Comparison of ENCODE assay signal across 8 mouse cellular contexts in the genomic region with DNA sequence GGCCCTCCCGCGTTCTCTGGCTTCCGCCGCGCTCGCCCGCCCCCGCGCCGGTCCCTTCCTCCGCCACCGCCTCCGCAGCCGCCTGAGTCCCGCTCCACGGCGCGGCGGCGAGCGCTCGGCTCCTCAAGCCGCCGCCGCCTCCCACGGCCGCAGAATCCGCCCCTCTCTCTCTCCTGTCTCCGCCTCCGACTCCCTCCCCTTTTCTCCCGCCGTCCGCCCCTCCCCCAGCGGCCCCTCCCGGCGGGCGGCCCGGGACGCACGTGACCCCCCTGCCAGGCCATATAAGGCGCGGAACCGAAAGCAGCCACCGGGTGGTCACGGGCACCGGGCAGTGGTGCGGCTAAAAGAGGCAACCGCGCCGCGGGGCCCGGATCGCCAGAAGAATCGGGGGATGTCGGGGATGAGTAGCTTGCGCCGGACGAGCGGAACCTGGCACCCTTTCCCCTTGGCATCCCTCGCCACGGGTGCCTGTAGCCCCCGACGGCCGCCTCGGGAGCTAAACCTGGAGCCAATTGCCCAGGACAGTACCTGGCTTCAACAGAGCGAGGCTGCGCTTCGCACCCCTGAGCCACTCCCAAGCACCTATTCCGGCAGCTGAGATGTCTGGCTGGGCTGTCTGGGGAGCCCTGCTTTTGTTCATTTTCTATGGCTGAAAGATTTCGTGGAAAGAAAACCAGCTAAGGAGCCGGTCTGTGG. TPM values are rescaled to one million over a fixed set of nuclear protein-coding genes. Genes with fewer than 3 reads are reported as not detected.
DNase-seq lines count a peak whose midpoint lies in the region; ATAC-seq and TF ChIP-seq lines count a peak whose summit lies in the region.

A gene (minus strand): TSS at position 160 of the 696 bp plus-strand sequence.

- H3K27me3 ChIP-seq in heart, embryonic 13.5 days (replicated peaks), result peaks cover 3% of the 10 kb centered on the region; the same call in 1 of the 2 replicates
- H3K27me3 ChIP-seq in kidney, postnatal 0 days (ENCODE audit: insufficient read depth, low read length), result no peaks in the 10 kb centered on the region
- no peaks in the 10 kb centered on the region for H3K27me3 ChIP-seq in liver, adult 2 months (ENCODE audit: control insufficient read depth, insufficient read depth, low read length)

- H3K36me3 ChIP-seq in heart, embryonic 13.5 days, result no peaks in the 10 kb centered on the region
- H3K36me3 ChIP-seq in kidney, postnatal 0 days (ENCODE audit: insufficient read depth, low read length), result no peaks in the 10 kb centered on the region
- no peaks in the 10 kb centered on the region for H3K36me3 ChIP-seq in liver, adult 2 months (ENCODE audit: control insufficient read depth, insufficient read depth, low read length)

- DNase-seq in A20 (ENCODE audit: low read depth, low spot score), result peak; percentile 83
- peak; percentile 87 for DNase-seq in brain, adult 2 months (ENCODE audit: low read depth, low spot score)
- DNase-seq in fibroblast of lung, adult 2 months (ENCODE audit: low read depth), result peak; percentile 49
- DNase-seq in kidney, postnatal 0 days (ENCODE audit: low spot score), result peak; percentile 95
- DNase-seq in liver, adult 2 months (ENCODE audit: extremely low read depth, low read depth, low spot score), result peak; percentile 32
- DNase-seq in monocyte, adult 2 months (ENCODE audit: low read depth in 1 of 2, low spot score in 2 of 2), result peak; percentile 26 to 80
- peak; percentile 33 to 74 for DNase-seq in spleen, postnatal 10 days (ENCODE audit: low spot score in 2 of 2)

- H3K9me3 ChIP-seq in heart, embryonic 13.5 days, result no peaks in the 10 kb centered on the region
- H3K9me3 ChIP-seq in kidney, postnatal 0 days (replicated peaks; ENCODE audit: low read length), result no peaks in the 10 kb centered on the region

- ATAC-seq in heart, embryonic 13.5 days (ENCODE audit: extremely low read depth, insufficient number of reproducible peaks, low FRiP score, low TSS enrichment), result peak; percentile 77
- peak; percentile 94 for ATAC-seq in kidney, postnatal 0 days (replicated peaks; ENCODE audit: low FRiP score, low read depth)

- H3K27ac ChIP-seq in heart, embryonic 13.5 days (replicated peaks), result peak within 1 kb of the TSS; percentile 78
- H3K27ac ChIP-seq in kidney, postnatal 0 days, result peak within 1 kb of the TSS; percentile 90
- H3K27ac ChIP-seq in liver, adult 2 months (replicated peaks; ENCODE audit: insufficient read depth, low read depth, low read length), result peak within 1 kb of the TSS; percentile 17

- peaks cover 25% of the 10 kb centered on the region for H3K4me1 ChIP-seq in heart, embryonic 13.5 days
- peaks cover 6% of the 10 kb centered on the region for H3K4me1 ChIP-seq in kidney, postnatal 0 days (replicated peaks; ENCODE audit: insufficient read depth, low read length)
- H3K4me1 ChIP-seq in liver, adult 2 months (ENCODE audit: control insufficient read depth, insufficient read depth, low read length), result no peaks in the 10 kb centered on the region; the same call in 1 of the 2 replicates

- no peak for TF ChIP-seq CTCF in kidney, postnatal 0 days (IDR thresholded peaks at IDR 0.05; ENCODE audit: low read depth)
- TF ChIP-seq CTCF in liver, adult 2 months (IDR thresholded peaks at IDR 0.05; ENCODE audit: low read depth, low read length), result no peak

- peak; percentile 61 for TF ChIP-seq POLR2A in liver, adult 2 months (IDR thresholded peaks at IDR 0.05; ENCODE audit: extremely low read depth, insufficient read depth, low read length)

- H3K9ac ChIP-seq in heart, embryonic 13.5 days, result peak within 1 kb of the TSS; percentile 93
- peak within 1 kb of the TSS; percentile 75 for H3K9ac ChIP-seq in kidney, postnatal 0 days (ENCODE audit: low read depth, low read length)
- H3K9ac ChIP-seq in liver, adult 2 months (ENCODE audit: low read depth, low read length), result peak within 1 kb of the TSS; percentile 86

- WGBS in heart, embryonic 13.5 days, result under 1% methylated on average over 59 of the region's 71 CpGs
- under 1% methylated on average over 71 of the region's 71 CpGs for WGBS in kidney, postnatal 0 days
- 2% methylated on average over 65 of the region's 71 CpGs for WGBS in liver, adult 2 months

- H3K79me2 ChIP-seq in liver, adult 2 months (ENCODE audit: control insufficient read depth, insufficient read depth, low read length), result no peaks in the 10 kb centered on the region

- H3K4me3 ChIP-seq in heart, embryonic 13.5 days, result peak within 1 kb of the TSS; percentile 87
- peak within 1 kb of the TSS; percentile 63 for H3K4me3 ChIP-seq in kidney, postnatal 0 days (replicated peaks; ENCODE audit: low read depth, low read length)
- peak within 1 kb of the TSS; percentile 68 for H3K4me3 ChIP-seq in liver, adult 2 months (ENCODE audit: insufficient read depth, low read depth, low read length)

- peak within 1 kb of the TSS; percentile 98 for H3K4me2 ChIP-seq in heart, embryonic 13.5 days
- peak within 1 kb of the TSS; percentile 95 for H3K4me2 ChIP-seq in kidney, postnatal 0 days (ENCODE audit: low read length)

RNA-seq across cellular contexts. Expression of the gene that starts here (rescaled TPM):
- polyA plus RNA-seq in heart, embryonic 13.5 days (2015; fragmentation: Nextera tagmentation; extraction: Ambion mirVana), result 1.2 and 1.5 TPM in 2 replicates
- 2.2 and 2.3 TPM in 2 replicates for polyA plus RNA-seq in kidney, postnatal 0 days (2015; fragmentation: Nextera tagmentation; extraction: Ambion mirVana)
- total RNA-seq in liver, adult 2 months (2014; rRNA removed), result 1.7 and 1.8 TPM in 2 replicates
- polyA plus RNA-seq in liver, adult 2 months (2012; rRNA removed), result 0.14 and 0.24 TPM in 2 replicates

Comparison
In these comparisons a context has a peak if more than half of its experiments do, and no peak if none do; other contexts are left out.
1. Peak in every context shown above with its lines: DNase-seq, ATAC-seq, H3K4me3 ChIP-seq and H3K27ac ChIP-seq.
2. DNase-seq: peak in every context shown above with its lines; median percentile 95 in kidney, postnatal 0 days; 87 in brain, adult 2 months; 83 in A20; 54 in spleen, postnatal 10 days; 53 in monocyte, adult 2 months; 49 in fibroblast of lung, adult 2 months; 32 in liver, adult 2 months.
3. H3K27ac ChIP-seq: peak in every context shown above with its lines; median percentile 90 in kidney, postnatal 0 days; 78 in heart, embryonic 13.5 days; 17 in liver, adult 2 months.